9 mouse cellular contexts compared by ENCODE assay signal in genomic region chr11:119685477-119685876, GRCm38 (mm10).
DNase-seq lines count a peak whose midpoint lies in the region; ATAC-seq lines count a peak whose summit lies in the region.
"Had no signal": no experiment of that assay in that cellular context is flagged by ENCODE, and none has a peak within 500 bp of the region (broad histone marks: within the 10 kb centered on the region; RNA-seq: fewer than 3 reads in every experiment).

No protein-coding gene starts in this region.

- H3K4me3 ChIP-seq in heart, embryonic 14.5 days (ENCODE audit: control insufficient read depth in 1 of 2, insufficient read depth in 1 of 2, low read depth in 1 of 2, low read length in 2 of 2), result no peak overlapping the region
- H3K4me3 ChIP-seq: heart, adult 2 months had no signal

- H3K27me3 ChIP-seq in heart, embryonic 14.5 days (ENCODE audit: control insufficient read depth, insufficient read depth, low read length), result no peaks in the 10 kb centered on the region

- WGBS in heart, embryonic 14.5 days, result 30% methylated on average over 5 of the region's 5 CpGs

- peak overlapping the region; percentile 0; the same call in 1 of the 2 replicates for H3K9ac ChIP-seq in heart, embryonic 14.5 days (ENCODE audit: low read length)

- no peak overlapping the region for H3K4me2 ChIP-seq in heart, embryonic 14.5 days (ENCODE audit: low read length)

- DNase-seq in layer of hippocampus, adult 11-12 months (ENCODE audit: low spot score), result peak; percentile 24
- DNase-seq in layer of hippocampus, postnatal 10 days (ENCODE audit: low spot score in 2 of 2), result no peak
- peak; percentile 85 for DNase-seq in adrenal gland, adult 2 months
- DNase-seq in lung, postnatal 10 days, result peak; percentile 75
- no peak for DNase-seq in thymus, postnatal 14 days
- no peak for DNase-seq in frontal cortex, postnatal 10 days (ENCODE audit: low spot score in 2 of 2)
- DNase-seq in yolk sac, embryonic 10.5 days (ENCODE audit: low spot score), result no peak

- no peaks in the 10 kb centered on the region for H3K36me3 ChIP-seq in heart, embryonic 14.5 days (ENCODE audit: control insufficient read depth, insufficient read depth, low read length)

- 0 out of 2 replicates have a peak, but pooled peaks have one; percentile 41 for ATAC-seq in heart, embryonic 14.5 days (ENCODE audit: insufficient number of reproducible peaks, insufficient read depth, low FRiP score, low read depth)

- peaks cover 27 to 55% of the 10 kb centered on the region in 2 experiments for H3K4me1 ChIP-seq in heart, embryonic 14.5 days (ENCODE audit: control insufficient read depth in 2 of 2, insufficient read depth in 2 of 2, low read length in 2 of 2)

- H3K9me3 ChIP-seq in heart, embryonic 14.5 days (ENCODE audit: control insufficient read depth, low read length), result no peaks in the 10 kb centered on the region

- H3K27ac ChIP-seq in heart, embryonic 14.5 days (replicated peaks in 1 of 2; ENCODE audit: control insufficient read depth in 1 of 2, insufficient read depth in 1 of 2, low read depth in 2 of 2, low read length in 2 of 2), result peak overlapping the region in 1 of 2 experiments; percentile 35; a peak in 1 of 4 replicates
- H3K27ac ChIP-seq: heart, adult 2 months had no signal

Comparison
In these comparisons a context has a peak if more than half of its experiments do, and no peak if none do; other contexts are left out.
1. DNase-seq: peak in layer of hippocampus, adult 11-12 months (single experiment), adrenal gland, adult 2 months (single experiment) and lung, postnatal 10 days (single experiment); none in layer of hippocampus, postnatal 10 days (0 of 2), thymus, postnatal 14 days (single experiment), frontal cortex, postnatal 10 days (0 of 2) and yolk sac, embryonic 10.5 days (single experiment).